Mouse (Mus musculus) heart, adult 2 months (tissue): Measurements from ENCODE around the gene Fgd2. TPM values are rescaled to one million over a fixed set of nuclear protein-coding genes. Genes with fewer than 3 reads are reported as not detected.

Experiments
- DNase-seq, 2 experiments: peaks; one replicate each; pipeline ENCODE4 v3.0.0; 2021
- H3K27ac ChIP-seq: fragments of 200-600 bp; 2 replicates; pipeline ENCODE4 v1.8.1; 2022
- H3K27me3 ChIP-seq: fragments of 200-500 bp; 2 replicates; pipeline ENCODE4 v1.6.1; 2012; ENCODE audit warnings: mild to moderate bottlenecking, low read length, inconsistent platforms, mixed read lengths; ENCODE audit not compliant: control insufficient read depth, insufficient read depth
- H3K36me3 ChIP-seq: fragments of 200-500 bp; 2 replicates; pipeline ENCODE4 v1.6.1; 2012; ENCODE audit warnings: low read length, inconsistent platforms; ENCODE audit not compliant: control insufficient read depth, insufficient read depth
- H3K4me1 ChIP-seq: fragments of 200-500 bp; 2 replicates; pipeline ENCODE4 v1.6.1; 2011; ENCODE audit warnings: low read length; ENCODE audit not compliant: control insufficient read depth, insufficient read depth
- H3K4me3 ChIP-seq: fragments of 200-600 bp; 2 replicates; pipeline ENCODE4 v1.8.1; 2022
- H3K79me2 ChIP-seq: fragments of 200-500 bp; replicated peaks from 2 replicates; pipeline ENCODE4 v1.6.1; 2012; ENCODE audit warnings: mild to moderate bottlenecking, inconsistent platforms, low read length, moderate library complexity, mixed read lengths; ENCODE audit not compliant: control insufficient read depth, insufficient read depth
- H3K9ac ChIP-seq: fragments of 200-500 bp; 2 replicates; pipeline ENCODE4 v1.6.1; 2012; ENCODE audit warnings: low read depth, mild to moderate bottlenecking, control low read depth, inconsistent platforms, low read length, mixed read lengths
- CTCF ChIP-seq: fragments of 200-600 bp; IDR thresholded peaks from 2 replicates; pipeline ENCODE4 v1.8.1; 2022; ENCODE audit warnings: antibody characterized with exemption, mild to moderate bottlenecking, moderate library complexity
- EP300 ChIP-seq: fragments of 200-500 bp; IDR thresholded peaks from 2 replicates; pipeline ENCODE4 v1.6.1; 2011; ENCODE audit warnings: low read depth, low read length, control low read depth; ENCODE audit not compliant: insufficient read depth
- POLR2A ChIP-seq: fragments of 200-500 bp; IDR thresholded peaks from 2 replicates; pipeline ENCODE4 v1.6.1; 2011; ENCODE audit warnings: mild to moderate bottlenecking, low read depth, low read length, control low read depth; ENCODE audit not compliant: insufficient read depth
- WGBS: fragments of 180-500 bp; shearing (Covaris S2); methylation state at CpG from one replicate; pipeline ENCODE4 v1.1.7; 2018; 5-methylcytosine and 5-hydroxymethylcytosine counted together
- intact Hi-C: fragments of 180-260 bp; cut with DNase I; formaldehyde crosslinking; loops from one replicate; pipeline ENCODE4 v1.15.1; 2025
- polyA plus RNA-seq: library from polyadenylated mRNA; depleted of rRNA; stranded (reverse); fragments of >200 nt; gene quantifications from 2 replicates; pipeline ENCODE4 v1.2.3, GENCODE M21; 2012
- total RNA-seq, 2 experiments: library from RNA; stranded (reverse); gene quantifications; 2 replicates each; pipeline ENCODE4 v1.2.3; 2021

Gene Fgd2
- total and polyA plus RNA-seq, 3 experiments, result 1.9 to 9.2 (median 2.4) TPM

DNA sequence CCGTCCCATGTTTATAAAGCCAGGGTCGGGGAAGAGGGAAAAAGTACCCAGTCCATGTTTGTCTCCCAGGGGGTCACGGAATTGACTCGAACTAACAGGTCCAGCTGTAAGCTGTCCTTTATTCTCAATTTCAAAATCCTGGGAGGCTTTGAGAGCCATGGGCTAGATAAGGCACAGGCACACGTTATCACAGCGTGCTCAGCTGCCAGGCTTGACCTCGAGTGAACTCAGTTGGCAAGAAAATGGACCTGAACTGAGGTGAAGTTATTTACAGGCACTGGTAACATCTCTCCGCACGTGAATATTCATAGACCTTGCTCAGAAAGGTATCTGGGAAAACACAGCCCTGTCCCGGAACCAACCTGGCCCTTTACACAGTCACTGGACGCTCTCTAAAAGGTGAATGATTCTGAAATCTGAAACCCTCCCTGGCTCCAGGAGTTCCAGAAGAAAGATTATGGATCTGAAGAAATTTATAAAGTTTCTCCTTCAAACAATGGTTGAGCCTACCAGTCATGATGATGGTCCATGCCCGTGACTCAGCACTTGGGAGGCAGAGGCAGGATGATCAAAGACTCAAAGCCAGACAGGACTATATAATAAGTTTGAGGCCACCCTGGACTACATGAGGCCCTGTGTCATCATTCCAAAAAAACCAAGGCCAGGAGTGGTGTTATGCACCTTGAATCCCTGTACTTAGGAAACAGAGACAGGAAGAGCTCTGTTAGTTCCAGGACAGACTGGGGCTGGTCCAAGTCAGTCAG, 59.4 kb downstream of the Fgd2 start:
- intact Hi-C loops, result no loop called here
- H3K27ac ChIP-seq, result peak overlapping the region; percentile 81
- DNase-seq, result peak in 1 of 2 experiments; percentile 75

DNA sequence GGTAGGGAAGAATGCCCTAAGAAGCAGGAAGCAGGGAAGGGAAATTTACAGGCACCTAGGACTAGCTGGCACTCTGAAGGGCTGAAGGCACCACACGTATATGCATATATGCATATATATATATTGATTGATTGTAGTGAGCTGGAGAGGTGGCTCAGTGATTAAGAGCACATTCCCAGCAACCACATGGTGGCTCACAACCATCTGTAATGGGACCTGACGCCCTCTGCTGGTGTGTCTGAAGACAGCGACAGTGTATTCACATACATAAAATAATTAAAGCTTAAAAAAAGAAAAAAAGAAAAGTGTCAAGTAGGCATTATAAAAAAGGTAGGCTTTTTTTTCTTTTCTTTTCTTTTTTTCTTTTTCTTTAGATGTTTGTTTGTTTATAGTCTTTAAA, 60.6 kb downstream of the Fgd2 start:
- no peaks in the 10 kb centered on the region for H3K79me2 ChIP-seq
- intact Hi-C loops, result no loop called here
- no peaks in the 10 kb centered on the region for H3K36me3 ChIP-seq
- 85% methylated on average over 3 of the region's 3 CpGs for WGBS
- peaks cover 6% of the 10 kb centered on the region for H3K4me1 ChIP-seq
- H3K27me3 ChIP-seq, result no peaks in the 10 kb centered on the region
- H3K9ac ChIP-seq, result no peak overlapping the region
- H3K4me3 ChIP-seq, result no peak overlapping the region
- peak; percentile 30 for TF ChIP-seq CTCF
- no peak for TF ChIP-seq POLR2A
- no peak for DNase-seq
- peak overlapping the region; percentile 81; the same call in 1 of the 2 replicates for H3K27ac ChIP-seq

More for the DNA sequence above, 59.4 kb downstream of the Fgd2 start:
- H3K9ac ChIP-seq, result peak overlapping the region; percentile 15; the same call in 1 of the 2 replicates
- H3K79me2 ChIP-seq, result no peaks in the 10 kb centered on the region
- WGBS, result 49% methylated on average over 12 of the region's 12 CpGs
- H3K4me3 ChIP-seq, result no peak overlapping the region
- no peaks in the 10 kb centered on the region for H3K36me3 ChIP-seq
- H3K4me1 ChIP-seq, result peaks cover 8% of the 10 kb centered on the region
- TF ChIP-seq CTCF (no peak), EP300 (peak; percentile 96), POLR2A (no peak)
- H3K27me3 ChIP-seq, result no peaks in the 10 kb centered on the region

DNA sequence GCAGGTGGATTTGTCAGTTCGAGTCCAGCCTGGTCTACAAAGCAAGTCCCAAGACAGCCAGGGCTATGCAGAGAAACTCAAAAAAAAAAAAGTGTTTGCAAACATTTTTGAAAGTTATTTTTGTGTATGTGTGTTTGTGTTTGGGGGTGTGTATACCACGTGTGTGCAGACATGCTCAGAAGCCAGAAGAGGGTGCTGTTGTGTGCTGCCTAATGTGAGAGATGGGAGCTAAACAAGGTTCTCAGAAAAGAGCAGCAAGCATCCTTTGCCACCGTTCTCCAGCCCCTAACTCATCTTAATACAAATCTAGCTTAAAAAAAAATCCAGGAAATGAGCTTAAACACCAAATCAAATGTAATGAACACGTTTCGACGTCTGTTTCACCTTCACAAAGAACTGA, 61.6 kb downstream of the Fgd2 start:
- no peak overlapping the region for H3K9ac ChIP-seq
- TF ChIP-seq CTCF (peak; percentile 42), EP300 (no peak), POLR2A (no peak)
- H3K27ac ChIP-seq, result peak overlapping the region; percentile 77
- DNase-seq, result no peak
- no peaks in the 10 kb centered on the region for H3K79me2 ChIP-seq
- no peak overlapping the region for H3K4me3 ChIP-seq
- intact Hi-C loops, result loop anchor here (2.0 kb wide), 2 partner anchors 34 to 70 kb away; no protein-coding TSS in a partner anchor
- H3K4me1 ChIP-seq, result peaks cover 6% of the 10 kb centered on the region
- H3K27me3 ChIP-seq, result no peaks in the 10 kb centered on the region
- 89% methylated on average over 6 of the region's 6 CpGs for WGBS
- H3K36me3 ChIP-seq, result no peaks in the 10 kb centered on the region

DNA sequence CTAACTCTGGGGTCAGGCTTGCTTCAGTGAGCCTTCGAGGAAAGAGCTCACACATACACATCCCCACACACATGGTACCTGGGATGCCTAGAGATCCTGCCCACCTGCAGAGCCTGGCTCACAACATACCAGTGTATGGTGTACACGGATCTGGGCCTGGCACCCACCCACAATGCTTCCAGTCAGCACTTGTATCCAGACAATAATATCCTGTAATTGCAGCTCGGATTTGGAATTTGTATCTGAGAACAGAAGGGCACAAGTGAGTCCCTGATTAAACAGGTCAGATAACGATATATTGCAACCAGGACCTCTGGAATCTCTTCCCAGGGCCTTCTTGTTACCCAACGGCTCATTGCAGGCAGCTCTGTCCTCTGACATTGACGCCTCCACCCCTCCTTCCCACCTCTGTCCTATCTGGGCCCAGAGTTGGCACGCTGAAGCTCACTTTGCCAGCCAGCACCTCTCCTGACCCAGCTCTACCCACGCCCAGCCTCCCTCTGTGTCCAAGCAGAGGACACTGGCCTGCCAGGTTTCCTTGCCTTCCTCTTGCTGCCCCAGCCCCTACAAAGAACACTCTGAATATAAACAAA, 62.3 kb downstream of the Fgd2 start:
- intact Hi-C loops, result loop anchor here (2.0 kb wide), 2 partner anchors 34 to 70 kb away; no protein-coding TSS in a partner anchor
- no peaks in the 10 kb centered on the region for H3K27me3 ChIP-seq
- DNase-seq, result peak; percentile 58 to 84
- no peaks in the 10 kb centered on the region for H3K36me3 ChIP-seq
- no peak overlapping the region for H3K9ac ChIP-seq
- H3K4me3 ChIP-seq, result no peak overlapping the region
- no peaks in the 10 kb centered on the region for H3K79me2 ChIP-seq
- H3K4me1 ChIP-seq, result peaks cover 6% of the 10 kb centered on the region
- H3K27ac ChIP-seq, result peak overlapping the region; percentile 78
- 54% methylated on average over 8 of the region's 8 CpGs for WGBS
- no peak for TF ChIP-seq CTCF
- peak; percentile 89 for TF ChIP-seq EP300

DNA sequence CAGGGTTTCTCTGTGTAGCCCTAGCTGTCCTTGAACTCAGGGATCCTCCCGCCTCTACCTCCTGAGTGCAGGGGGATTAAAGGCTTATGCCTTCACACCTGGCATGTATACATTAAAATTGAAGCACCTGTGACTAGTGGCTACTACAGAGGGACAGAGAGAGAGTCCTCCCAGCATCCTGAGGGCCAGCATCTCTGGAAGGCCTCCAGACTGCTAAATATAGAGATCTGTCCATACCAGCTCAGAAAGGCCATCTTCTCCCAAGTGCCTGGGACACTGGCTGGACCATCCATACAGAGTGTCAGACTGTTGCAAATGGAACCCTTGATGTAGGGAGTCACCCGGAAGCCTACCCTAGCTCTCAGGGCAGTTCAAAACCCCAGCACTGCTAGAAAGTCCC, 63.3 kb downstream of the Fgd2 start:
- H3K27ac ChIP-seq, result peak overlapping the region; percentile 78
- peaks cover 6% of the 10 kb centered on the region for H3K4me1 ChIP-seq
- H3K36me3 ChIP-seq, result no peaks in the 10 kb centered on the region
- WGBS, result 79% methylated on average over 2 of the region's 2 CpGs
- no peaks in the 10 kb centered on the region for H3K27me3 ChIP-seq
- H3K4me3 ChIP-seq, result no peak overlapping the region
- DNase-seq, result no peak
- no peaks in the 10 kb centered on the region for H3K79me2 ChIP-seq
- intact Hi-C loops, result loop anchor here (2.0 kb wide), 2 partner anchors 33 to 69 kb away; no protein-coding TSS in a partner anchor
- TF ChIP-seq EP300 (no peak), POLR2A (no peak)
- H3K9ac ChIP-seq, result no peak overlapping the region

DNA sequence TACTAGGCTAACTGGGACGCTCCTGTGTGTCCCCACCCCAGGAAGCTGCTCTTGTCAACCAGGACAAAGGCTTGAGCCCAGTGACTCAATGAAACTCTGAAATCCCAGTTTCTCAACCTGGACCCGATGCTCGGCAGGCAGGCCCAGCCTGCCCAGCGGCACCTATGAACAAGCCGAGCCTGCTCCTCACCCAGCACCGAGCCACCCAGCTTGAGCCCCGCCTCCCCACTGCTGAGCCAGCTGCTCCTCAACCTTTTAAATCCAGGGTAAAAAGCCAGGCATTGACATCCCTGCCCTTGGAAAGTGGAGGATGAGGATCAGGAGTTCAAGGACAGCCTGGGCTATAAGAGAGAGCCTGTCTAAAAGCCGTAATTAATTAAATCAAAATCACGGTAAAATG, 64.6 kb downstream of the Fgd2 start:
- H3K4me1 ChIP-seq, result peaks cover 4% of the 10 kb centered on the region
- no peaks in the 10 kb centered on the region for H3K36me3 ChIP-seq
- no peak for TF ChIP-seq CTCF
- no peaks in the 10 kb centered on the region for H3K27me3 ChIP-seq
- H3K9ac ChIP-seq, result no peak overlapping the region
- no peak overlapping the region for H3K4me3 ChIP-seq
- H3K79me2 ChIP-seq, result no peaks in the 10 kb centered on the region
- intact Hi-C loops, result no loop called here
- no peak overlapping the region for H3K27ac ChIP-seq
- WGBS, result 86% methylated on average over 9 of the region's 9 CpGs
- no peak for DNase-seq
